Mouse (Mus musculus) left cerebral cortex, adult 8-10 months (tissue): ENCODE results near the gene Rbbp4. TPM values are rescaled to one million over a fixed set of nuclear protein-coding genes. Genes with fewer than 3 reads are reported as not detected.

Experiments used
- microRNA-seq, 2 experiments: library from miRNA; unstranded; fragments of <30 nt; microRNA quantifications; one replicate each; pipeline ENCODE4 v1.2.0; 2022
- total RNA-seq, 4 experiments: library from RNA; stranded (reverse); gene quantifications; 2 replicates each; pipeline ENCODE4 v1.2.4; 2022

Rbbp4 gene
- total RNA-seq, 4 experiments from 2014 or later: 123 to 128 (median 127) TPM

Small RNA genes lying within 50 kb of the gene (microRNA-seq; reads per million reads assigned to microRNA genes)
- gene Gm22994: 0.42 to 0.66 reads per million in 2 experiments

Other genes starting within 250 kb of the Rbbp4 start
- gene Tmem54, start 229.8 kb downstream of the Rbbp4 start, total RNA-seq: not detected
- gene Hpca, start 213.3 kb downstream of the Rbbp4 start, total RNA-seq: 100 to 1,000 TPM; 809 to 955 (median 872) TPM
- gene Fndc5, start 198.4 kb downstream of the Rbbp4 start, total RNA-seq: 10 to 100 TPM; 59.2 to 67.3 (median 62.3) TPM
- gene S100pbp, start 145.6 kb downstream of the Rbbp4 start, total RNA-seq: 10 to 100 TPM; 44.1 to 52.8 (median 46.3) TPM
- gene Yars, start 145.6 kb downstream of the Rbbp4 start, total RNA-seq: 10 to 100 TPM; 90.5 to 98.5 (median 96.4) TPM
- 10 to 100 TPM; 15.2 to 22.8 (median 18.4) TPM for gene C77080, start 74.0 kb downstream of the Rbbp4 start, total RNA-seq
- 1 to 10 TPM; 1.6 to 2.7 (median 2.3) TPM for gene Sync, start 47.8 kb downstream of the Rbbp4 start, total RNA-seq
- 10 to 100 TPM; 28.6 to 40.7 (median 32.0) TPM for gene Zbtb8os, start 325 bp upstream of the Rbbp4 start, total RNA-seq
- gene Zbtb8a, start 42.7 kb upstream of the Rbbp4 start, total RNA-seq: 1 to 10 TPM; 4.6 to 7.3 (median 5.2) TPM
- 1 to 10 TPM; 4.6 to 5.2 (median 4.8) TPM for gene Zbtb8b, start 105.5 kb upstream of the Rbbp4 start, total RNA-seq
- gene Bsdc1, start 126.2 kb upstream of the Rbbp4 start, total RNA-seq: 10 to 100 TPM; 54.0 to 70.8 (median 55.5) TPM
- gene Tssk3, start 155.7 kb upstream of the Rbbp4 start, total RNA-seq: under 1 TPM; 0.38 to 0.60 (median 0.46) TPM
- not detected for gene Fam229a, start 155.8 kb upstream of the Rbbp4 start, total RNA-seq
- 10 to 100 TPM; 37.4 to 69.7 (median 61.1) TPM for gene Marcksl1, start 178.2 kb upstream of the Rbbp4 start, total RNA-seq
- gene Hdac1, start 207.3 kb upstream of the Rbbp4 start, total RNA-seq: 10 to 100 TPM; 22.3 to 28.6 (median 25.9) TPM
- gene Lck, start 238.3 kb upstream of the Rbbp4 start, total RNA-seq: 1 to 10 TPM; 2.3 to 4.5 (median 3.8) TPM
- gene Fam167b, start 243.2 kb upstream of the Rbbp4 start, total RNA-seq: 1 to 10 TPM in 3 of 4 experiments, not detected in 1; 1.0 to 1.4 (median 1.1) TPM